Mouse (Mus musculus) T-cell, adult 2 months (primary cell): ENCODE measurements around the gene Rufy3.

Experiments
- DNase-seq: peaks from one replicate; pipeline ENCODE4 v3.0.0; 2022; ENCODE audit warnings: low spot score

Gene Rufy3

GRCm38 (mm10) chr5:88629987-88630386, 65.1 kb downstream of the Rufy3 start:
- no peak for DNase-seq

GRCm38 (mm10) chr5:88630883-88631282, 66.0 kb downstream of the Rufy3 start:
- DNase-seq, result no peak

GRCm38 (mm10) chr5:88631545-88631944, 66.7 kb downstream of the Rufy3 start:
- no peak for DNase-seq

GRCm38 (mm10) chr5:88632463-88632862, 67.6 kb downstream of the Rufy3 start:
- DNase-seq, result no peak

- no peak for DNase-seq
Observed at GRCm38 (mm10) chr5:88634076-88634475, 69.2 kb downstream of the Rufy3 start.

GRCm38 (mm10) chr5:88642786-88643185, 77.9 kb downstream of the Rufy3 start:
- DNase-seq, result no peak

- no peak for DNase-seq
Observed at GRCm38 (mm10) chr5:88643491-88643890, 78.7 kb downstream of the Rufy3 start.

- no peak for DNase-seq
Observed at GRCm38 (mm10) chr5:88644901-88645300, 80.1 kb downstream of the Rufy3 start.

GRCm38 (mm10) chr5:88645405-88645804, 80.6 kb downstream of the Rufy3 start:
- DNase-seq, result no peak

- DNase-seq, result no peak
Observed at GRCm38 (mm10) chr5:88649250-88650173, 84.7 kb downstream of the Rufy3 start.

- DNase-seq, result no peak
Observed at GRCm38 (mm10) chr5:88652589-88652988, 87.7 kb downstream of the Rufy3 start.

GRCm38 (mm10) chr5:88657868-88658267, 93.0 kb downstream of the Rufy3 start:
- no peak for DNase-seq

GRCm38 (mm10) chr5:88663151-88663550, 98.3 kb downstream of the Rufy3 start:
- no peak for DNase-seq

GRCm38 (mm10) chr5:88663875-88664274, 99.0 kb downstream of the Rufy3 start:
- no peak for DNase-seq

GRCm38 (mm10) chr5:88674703-88675442, 110.0 kb downstream of the Rufy3 start:
- no peak for DNase-seq

- DNase-seq, result peak; percentile 84
Observed at GRCm38 (mm10) chr5:88675443-88676387, 110.9 kb downstream of the Rufy3 start, which contains the start of gene Grsf1. Gene Grsf1, minus strand, starts transcription at chr5:88676171.

- DNase-seq, result no peak
Observed at GRCm38 (mm10) chr5:88678929-88679328, 114.1 kb downstream of the Rufy3 start.

GRCm38 (mm10) chr5:88679341-88679740, 114.5 kb downstream of the Rufy3 start:
- no peak for DNase-seq

- no peak for DNase-seq
Observed at GRCm38 (mm10) chr5:88680567-88680966, 115.7 kb downstream of the Rufy3 start.

GRCm38 (mm10) chr5:88683706-88684105, 118.9 kb downstream of the Rufy3 start:
- no peak for DNase-seq

GRCm38 (mm10) chr5:88684226-88684625, 119.4 kb downstream of the Rufy3 start:
- DNase-seq, result no peak

- no peak for DNase-seq
Observed at GRCm38 (mm10) chr5:88685306-88685705, 120.5 kb downstream of the Rufy3 start.
